Mouse (Mus musculus) heart, postnatal 0 days (tissue): Measurements from ENCODE around the gene 1700019N19Rik. TPM values are rescaled to one million over a fixed set of nuclear protein-coding genes. Genes with fewer than 3 reads are reported as not detected.

Source experiments
- ATAC-seq: fragments of 200-750 bp; cut with Nextera tagmentation; 2 replicates; pipeline ENCODE4 v1.8.0; 2017; ENCODE audit warnings: low read depth, moderate number of reproducible peaks, moderate library complexity; ENCODE audit not compliant: insufficient read depth
- DNase-seq: peaks from one replicate; pipeline ENCODE4 v3.0.0-alpha.2; 2016; ENCODE audit warnings: low spot score
- H3K27ac ChIP-seq: fragments of 300-500 bp; sonication (generic); 2 replicates; pipeline ENCODE4 v1.5.1; 2014; ENCODE audit warnings: low read depth, mild to moderate bottlenecking
- H3K27me3 ChIP-seq: fragments of 300-500 bp; sonication (generic); 2 replicates; pipeline ENCODE4 v1.6.1; 2014; ENCODE audit warnings: low read length, mixed read lengths; ENCODE audit not compliant: control insufficient read depth, insufficient read depth
- H3K36me3 ChIP-seq: fragments of 300-500 bp; sonication (generic); replicated peaks from 2 replicates; pipeline ENCODE4 v1.6.1; 2014; ENCODE audit warnings: low read length, mixed read lengths; ENCODE audit not compliant: control insufficient read depth, insufficient read depth
- H3K4me1 ChIP-seq: fragments of 300-500 bp; sonication (generic); 2 replicates; pipeline ENCODE4 v1.6.1; 2014; ENCODE audit warnings: antibody characterized with exemption; ENCODE audit not compliant: control insufficient read depth, insufficient read depth
- H3K4me2 ChIP-seq: fragments of 300-500 bp; sonication (generic); 2 replicates; pipeline ENCODE4 v1.6.1; 2014; ENCODE audit warnings: low read depth, mild to moderate bottlenecking, low read length, moderate library complexity
- H3K4me3 ChIP-seq: fragments of 300-500 bp; sonication (generic); 2 replicates; pipeline ENCODE4 v1.5.1; 2014; ENCODE audit warnings: low read depth, low read length
- H3K9ac ChIP-seq: fragments of 300-500 bp; sonication (generic); replicated peaks from 2 replicates; pipeline ENCODE4 v1.6.1; 2014; ENCODE audit warnings: low read depth, low read length, mixed read lengths
- H3K9me3 ChIP-seq: fragments of 300-500 bp; sonication (generic); replicated peaks from 2 replicates; pipeline ENCODE4 v1.6.1; 2016; ENCODE audit warnings: low read length; ENCODE audit not compliant: control insufficient read depth
- CTCF ChIP-seq: IDR thresholded peaks from 2 replicates; pipeline ENCODE4 v1.5.1; 2016; ENCODE audit warnings: antibody characterized with exemption, control low read depth, low read depth
- EP300 ChIP-seq: IDR thresholded peaks from 2 replicates; pipeline ENCODE4 v1.6.1; 2016; ENCODE audit warnings: antibody characterized with exemption, low read depth
- WGBS: fragments of 180-500 bp; shearing (Covaris S2); extraction: QIAGEN DNeasy Blood & Tissue Kit; methylation state at CpG from one replicate; pipeline ENCODE4 v1.1.7; 2014; 5-methylcytosine and 5-hydroxymethylcytosine counted together
- polyA plus RNA-seq: library from polyadenylated mRNA; unstranded; fragments of >200 nt; fragmentation: Nextera tagmentation; extraction: Ambion mirVana; gene quantifications from 2 replicates; pipeline ENCODE4 v1.2.1, GENCODE M21; 2015
- total RNA-seq: library from RNA; depleted of rRNA; stranded (reverse); fragments of >200 nt; gene quantifications from 2 replicates; pipeline ENCODE4 v1.2.3, GENCODE M21; 2014; ENCODE audit warnings: low replicate concordance

Gene 1700019N19Rik
- total and polyA plus RNA-seq, 2 experiments from 2014 or later: not detected

DNA sequence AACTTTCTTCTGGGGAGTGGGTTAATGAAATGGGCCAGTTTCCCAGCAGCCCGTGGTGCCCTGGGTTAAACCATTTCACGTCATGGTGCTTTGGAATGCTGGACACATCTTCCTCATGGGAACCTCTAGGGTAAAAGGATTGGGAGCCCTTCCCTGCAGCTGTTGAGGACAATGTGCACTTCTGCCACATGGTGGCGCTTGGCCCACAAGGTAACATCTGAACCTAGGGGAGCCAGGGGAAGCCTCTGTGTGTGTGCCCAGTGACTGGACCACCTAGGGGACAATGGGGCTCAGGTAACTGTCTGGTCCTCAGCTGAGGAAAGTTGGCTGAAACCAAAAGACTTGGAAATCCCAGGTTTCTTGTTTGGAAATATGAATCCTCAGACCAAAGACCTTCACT lies 12.1 kb upstream of the 1700019N19Rik start:
- Histone ChIP-seq H3K27ac (no peak overlapping the region), H3K27me3 (no peaks in the 10 kb centered on the region), H3K9me3 (no peaks in the 10 kb centered on the region), H3K9ac (no peak overlapping the region), H3K4me1 (no peaks in the 10 kb centered on the region), H3K4me2 (no peak overlapping the region), H3K4me3 (no peak overlapping the region), H3K36me3 (peaks cover 33% of the 10 kb centered on the region)
- WGBS: 3% methylated on average over 3 of the region's 3 CpGs
- TF ChIP-seq EP300 (no peak), CTCF (peak; percentile 96)
- DNase-seq: peak; percentile 83
- peak; percentile 75; the same call in 1 of the 2 replicates for ATAC-seq

DNA sequence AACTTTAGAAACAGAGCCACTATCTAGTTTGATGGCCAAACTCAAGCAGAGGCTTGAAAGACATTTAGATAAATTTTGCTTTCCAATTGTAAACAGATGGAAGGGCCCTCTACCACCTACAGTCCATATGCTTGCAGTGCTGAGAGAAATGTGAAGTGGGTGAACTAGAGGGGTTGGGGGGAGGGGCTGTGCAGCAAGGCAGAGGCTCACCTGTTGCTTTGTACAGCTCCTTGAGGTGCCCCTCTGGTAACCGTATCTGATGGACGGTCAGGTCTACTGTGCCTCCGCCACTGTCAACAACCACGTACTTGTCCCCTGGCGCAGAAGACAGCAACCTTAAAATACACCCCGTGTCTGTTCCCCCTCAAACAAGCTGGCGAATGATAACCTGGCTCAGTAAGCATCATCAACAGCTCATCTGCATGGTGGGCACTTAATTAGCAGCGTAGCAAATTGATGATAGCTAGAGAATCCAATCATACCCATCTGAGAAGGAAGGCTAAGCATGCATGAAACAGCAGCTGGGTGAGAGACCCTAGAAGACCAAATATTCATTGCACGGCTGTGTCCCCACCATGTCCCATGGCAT lies 11.0 kb upstream of the 1700019N19Rik start:
- H3K9me3 ChIP-seq: no peaks in the 10 kb centered on the region
- H3K27ac ChIP-seq: no peak overlapping the region
- ATAC-seq: no peak
- H3K27me3 ChIP-seq: no peaks in the 10 kb centered on the region
- WGBS: 79% methylated on average over 9 of the region's 9 CpGs
- H3K4me2 ChIP-seq: no peak overlapping the region
- H3K4me1 ChIP-seq: no peaks in the 10 kb centered on the region
- TF ChIP-seq EP300 (no peak), CTCF (no peak)
- no peak for DNase-seq
- H3K36me3 ChIP-seq: peaks cover 44% of the 10 kb centered on the region
- H3K9ac ChIP-seq: no peak overlapping the region
- H3K4me3 ChIP-seq: no peak overlapping the region

DNA sequence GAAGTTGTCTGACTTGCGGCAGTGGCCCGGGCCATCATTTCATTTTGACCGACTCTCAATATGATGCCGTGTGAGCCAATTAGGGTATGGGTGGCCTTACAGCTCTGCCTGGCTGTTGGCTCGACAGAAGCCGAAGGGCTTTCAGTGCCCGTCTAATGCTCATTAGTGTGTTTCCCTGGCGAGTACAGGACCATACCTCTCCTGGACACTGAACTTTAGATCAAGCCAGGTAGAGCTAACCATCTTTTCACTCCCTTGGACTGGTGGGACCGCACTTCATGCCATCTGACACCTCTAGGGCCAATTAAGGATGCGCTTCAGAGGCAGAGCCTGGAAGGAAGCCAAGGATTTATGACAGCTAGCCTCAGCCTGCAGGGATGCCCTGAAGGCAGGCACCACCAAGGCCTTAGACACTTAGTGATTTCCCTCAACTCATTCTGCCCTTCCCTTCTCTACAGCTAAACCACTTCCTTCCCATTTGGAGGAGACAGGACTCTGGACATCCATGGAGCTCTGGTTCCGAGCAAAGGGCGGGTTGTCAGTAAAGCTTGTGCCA lies 931 bp upstream of the 1700019N19Rik start:
- DNase-seq: no peak

DNA sequence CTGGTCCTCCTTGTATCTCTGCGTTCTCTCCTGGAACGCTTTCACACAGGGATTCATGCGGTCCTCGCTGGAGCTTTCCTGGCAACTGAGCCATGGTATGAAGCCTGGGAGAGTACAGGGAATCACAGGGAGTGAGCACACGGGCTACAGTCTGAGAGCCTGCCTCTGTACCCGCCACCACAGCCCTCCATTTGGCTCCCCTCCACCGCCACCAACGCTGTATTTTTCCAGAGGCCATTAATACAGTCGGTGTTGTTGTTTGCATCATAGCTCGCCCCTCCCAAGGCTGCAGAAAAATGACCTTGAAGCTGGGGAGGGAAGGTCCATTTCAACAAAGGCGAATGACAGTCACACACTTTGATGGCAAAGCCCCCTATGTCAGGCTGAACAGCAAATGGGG lies 5.1 kb downstream of the 1700019N19Rik start:
- no peak overlapping the region for H3K27ac ChIP-seq
- H3K9me3 ChIP-seq: no peaks in the 10 kb centered on the region
- H3K4me3 ChIP-seq: no peak overlapping the region
- H3K4me2 ChIP-seq: no peak overlapping the region
- ATAC-seq (no peak), DNase-seq (no peak)
- 60% methylated on average over 11 of the region's 11 CpGs for WGBS
- H3K9ac ChIP-seq: no peak overlapping the region
- H3K27me3 ChIP-seq: no peaks in the 10 kb centered on the region
- no peak for TF ChIP-seq CTCF
- no peak for TF ChIP-seq EP300
- no peaks in the 10 kb centered on the region for H3K36me3 ChIP-seq
- H3K4me1 ChIP-seq: no peaks in the 10 kb centered on the region

More for the DNA sequence above, 931 bp upstream of the 1700019N19Rik start:
- no peak for TF ChIP-seq CTCF
- no peak for TF ChIP-seq EP300
- Histone ChIP-seq H3K36me3 (peaks cover 33% of the 10 kb centered on the region), H3K4me2 (no peak overlapping the region), H3K4me1 (no peaks in the 10 kb centered on the region), H3K27ac (no peak overlapping the region), H3K9ac (no peak overlapping the region), H3K4me3 (no peak overlapping the region), H3K27me3 (no peaks in the 10 kb centered on the region), H3K9me3 (no peaks in the 10 kb centered on the region)
- ATAC-seq: no peak; the same call in 1 of the 2 replicates
- 84% methylated on average over 12 of the region's 12 CpGs for WGBS

DNA sequence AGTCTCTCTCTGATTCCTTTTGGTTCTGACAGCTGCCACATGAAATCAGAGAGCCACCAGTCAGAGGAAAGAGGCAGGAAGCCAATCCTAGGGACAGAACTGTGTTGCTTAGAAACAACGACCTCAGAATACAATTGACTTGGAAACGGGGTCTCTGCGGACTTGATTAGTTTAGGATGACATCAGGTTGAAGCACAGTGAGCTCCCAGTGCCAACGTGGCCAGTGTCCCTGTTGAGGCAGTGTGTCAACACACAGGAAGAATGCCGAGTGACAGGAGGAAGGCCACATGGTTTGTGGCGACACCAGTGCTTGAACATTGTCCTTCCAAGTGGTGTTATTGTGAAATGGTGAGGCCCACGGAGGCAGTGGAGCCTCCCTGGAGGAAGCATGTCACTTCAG lies 10.3 kb downstream of the 1700019N19Rik start:
- peak; percentile 39 for DNase-seq
- H3K4me1 ChIP-seq: no peaks in the 10 kb centered on the region
- H3K9ac ChIP-seq: no peak overlapping the region
- no peaks in the 10 kb centered on the region for H3K36me3 ChIP-seq
- no peak overlapping the region for H3K4me2 ChIP-seq
- H3K9me3 ChIP-seq: no peaks in the 10 kb centered on the region
- H3K27ac ChIP-seq: no peak overlapping the region
- H3K4me3 ChIP-seq: no peak overlapping the region
- ATAC-seq: peak; percentile 64
- 38% methylated on average over 7 of the region's 7 CpGs for WGBS
- H3K27me3 ChIP-seq: no peaks in the 10 kb centered on the region
- TF ChIP-seq CTCF (no peak), EP300 (no peak)

DNA sequence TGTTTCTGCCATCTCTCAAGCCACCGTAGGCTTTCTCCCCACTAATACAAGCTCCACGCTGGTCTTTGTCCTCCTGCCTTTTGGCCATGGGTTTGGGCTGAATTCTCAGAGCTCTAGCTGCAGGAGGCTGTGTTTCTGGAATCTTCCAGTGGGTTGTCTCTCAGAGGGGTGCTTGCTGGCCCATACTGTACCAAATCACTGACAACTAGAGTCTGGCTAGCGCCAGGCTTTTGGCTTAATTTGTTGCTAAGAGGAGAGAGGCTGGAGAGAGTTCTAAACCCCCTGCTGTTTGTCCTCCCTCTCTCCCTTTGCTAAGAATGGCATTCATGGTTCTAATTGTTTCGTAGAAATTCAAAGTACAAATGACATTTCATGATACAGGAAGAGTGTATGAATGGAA lies 12.7 kb downstream of the 1700019N19Rik start:
- Histone ChIP-seq H3K4me3 (no peak overlapping the region), H3K27me3 (no peaks in the 10 kb centered on the region), H3K36me3 (no peaks in the 10 kb centered on the region), H3K9me3 (no peaks in the 10 kb centered on the region), H3K9ac (no peak overlapping the region), H3K4me1 (no peaks in the 10 kb centered on the region), H3K4me2 (no peak overlapping the region), H3K27ac (no peak overlapping the region)
- no peak for ATAC-seq
- no peak for DNase-seq
- TF ChIP-seq CTCF: no peak
- TF ChIP-seq EP300: no peak
- 72% methylated on average over 4 of the region's 4 CpGs for WGBS
